Mouse (Mus musculus) B cell, adult 2 months (primary cell): ENCODE measurements around the gene Pex12.
"Not testable (repeated sequence)": the region's sequence is repeated elsewhere in the genome, so short reads cannot be mapped to it uniquely, and the experiment has no call there.

Experiments
- DNase-seq, 2 experiments: peaks; one replicate each; pipeline ENCODE4 v3.0.0; 2022

Gene Pex12

GRCm38 (mm10) chr11:83285627-83286026 lies 16.8 kb downstream of the Pex12 start:
- no peak for DNase-seq

DNA sequence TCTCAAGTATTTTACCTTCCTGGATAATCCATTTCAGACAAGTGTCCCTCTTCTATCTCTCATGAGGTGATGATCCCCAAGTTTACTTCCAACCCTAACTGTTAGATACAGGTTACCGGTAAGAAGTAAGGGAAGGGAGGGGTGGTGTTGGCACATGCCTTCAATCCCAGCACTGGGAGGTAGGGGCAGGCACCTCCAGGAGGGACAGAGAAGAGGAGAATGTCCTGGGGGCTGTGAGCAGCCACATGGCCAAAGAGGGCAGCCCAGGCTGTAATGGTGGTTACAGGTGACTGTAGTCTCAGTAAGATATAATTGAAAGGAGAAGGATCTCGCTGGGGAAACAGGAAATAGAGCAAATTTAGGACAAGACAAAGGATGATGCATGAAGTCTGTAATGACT lies 20.3 kb downstream of the Pex12 start:
- DNase-seq: no peak

- no peak for DNase-seq
Measured at GRCm38 (mm10) chr11:83279691-83280090, 22.7 kb downstream of the Pex12 start.

DNA sequence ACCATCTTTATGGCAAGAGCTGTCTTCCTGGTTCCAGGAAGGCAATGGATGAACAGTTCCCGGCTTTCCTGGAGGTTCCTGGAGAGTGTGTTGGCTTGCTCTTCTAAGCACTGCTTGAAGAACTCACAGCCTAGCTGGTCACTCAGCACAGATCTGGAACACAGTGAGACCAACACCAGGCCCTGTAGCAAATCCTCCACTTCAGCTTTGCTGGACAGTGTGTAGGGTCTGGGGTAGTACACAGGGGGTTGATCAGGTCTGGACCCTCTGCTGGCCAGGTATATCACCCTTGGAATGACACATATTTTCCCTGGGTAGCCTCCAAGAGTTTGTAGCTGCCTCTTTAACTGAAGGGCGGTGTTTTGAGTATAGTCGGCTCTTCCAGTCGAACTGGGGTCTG lies 23.4 kb downstream of the Pex12 start:
- DNase-seq: no peak

- no peak for DNase-seq
Measured at GRCm38 (mm10) chr11:83276251-83276650, 26.1 kb downstream of the Pex12 start.

DNA sequence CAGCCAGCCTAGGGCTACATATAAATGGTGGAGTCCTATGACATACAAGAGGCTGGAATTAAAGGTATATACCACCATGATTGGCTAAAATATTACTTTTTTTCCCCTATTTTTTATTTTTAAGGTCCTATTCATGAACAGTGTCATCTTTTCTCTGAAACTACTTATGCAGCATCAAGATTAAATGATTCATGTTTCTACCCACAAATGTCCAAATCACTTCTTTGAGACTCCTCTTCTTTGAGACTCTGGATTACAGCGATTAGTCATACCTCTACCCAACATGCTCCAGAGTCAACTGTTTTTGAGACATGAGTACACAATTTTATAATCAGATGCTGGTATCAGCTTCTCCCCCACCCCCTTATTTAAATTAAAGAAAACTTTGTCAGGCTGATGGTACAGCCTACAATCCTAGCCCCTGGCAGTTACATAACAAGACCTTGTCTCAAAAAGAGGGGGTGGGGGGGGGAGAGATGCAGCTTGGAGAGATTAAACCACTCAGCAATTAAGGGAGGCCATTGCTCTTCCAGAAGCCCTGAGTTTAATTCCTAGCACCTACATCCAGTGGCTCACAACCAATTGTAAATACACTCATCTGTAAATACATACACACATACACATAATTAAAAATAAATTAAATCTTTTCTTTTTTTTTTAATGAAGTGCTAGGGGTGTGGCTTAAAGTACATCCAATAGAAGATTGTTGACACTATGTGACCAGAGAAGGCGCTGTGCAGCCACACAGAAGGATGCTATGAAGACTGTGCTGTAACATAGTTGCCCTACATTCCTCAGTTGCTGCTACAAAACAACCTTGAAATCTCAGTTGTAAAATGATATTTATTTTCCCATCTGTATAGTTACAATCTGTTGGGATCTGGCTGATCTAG lies 30.2 kb downstream of the Pex12 start:
- peak; percentile 46 to 59 for DNase-seq

DNA sequence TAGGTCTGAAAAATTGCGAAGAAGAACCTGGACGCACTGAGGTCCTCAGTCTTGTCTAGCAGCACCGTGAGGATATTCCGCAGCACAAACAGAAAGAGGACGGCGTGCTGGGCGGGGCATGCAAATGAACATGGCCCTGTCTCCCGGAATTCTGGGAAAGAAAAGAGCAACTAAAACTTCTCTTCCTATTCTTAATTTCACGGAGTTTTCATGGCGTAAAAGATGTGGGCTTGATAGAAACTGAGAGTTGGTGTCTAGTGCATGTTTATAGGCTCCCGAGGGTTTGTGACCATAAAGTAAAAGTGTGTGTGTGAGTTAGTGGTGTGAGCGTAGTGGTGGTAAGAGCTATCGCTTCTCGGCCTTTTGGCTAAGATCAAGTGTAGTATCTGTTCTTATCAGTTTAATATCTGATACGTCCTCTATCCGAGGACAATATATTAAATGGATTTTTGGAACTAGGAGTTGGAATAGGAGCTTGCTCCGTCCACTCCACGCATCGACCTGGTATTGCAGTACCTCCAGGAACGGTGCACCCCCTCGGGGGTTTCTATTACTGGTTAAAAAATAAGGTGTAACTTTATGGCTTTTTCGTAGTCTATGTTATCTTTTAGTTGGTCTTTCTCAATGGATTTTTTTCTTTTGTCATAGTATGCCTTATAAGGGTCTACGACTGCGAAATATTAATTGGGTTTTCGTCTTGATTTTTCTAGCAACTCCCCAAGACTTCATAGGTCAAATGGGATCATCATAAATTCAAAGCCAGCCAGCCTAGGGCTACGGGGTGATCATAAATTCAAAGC lies 31.0 kb downstream of the Pex12 start:
- peak; percentile 90 for DNase-seq

- no peak for DNase-seq
Measured at GRCm38 (mm10) chr11:83270842-83271150, 31.6 kb downstream of the Pex12 start.

- peak; percentile 10 for DNase-seq
Measured at GRCm38 (mm10) chr11:83263146-83263545, 39.2 kb downstream of the Pex12 start.

- no peak for DNase-seq
Measured at GRCm38 (mm10) chr11:83262673-83263072, 39.7 kb downstream of the Pex12 start.

GRCm38 (mm10) chr11:83257211-83257610 lies 45.2 kb downstream of the Pex12 start:
- DNase-seq: not testable (repeated sequence)
